Mouse (Mus musculus): ENCODE data around the gene 1700018B08Rik. TPM values are rescaled to one million over a fixed set of nuclear protein-coding genes. Genes with fewer than 3 reads are reported as not detected.

Gene 1700018B08Rik
- total RNA-seq (2014; fragmentation: Nextera tagmentation) (not detected in 2 replicates), total RNA-seq (2017) (not detected in 2 replicates)

DNA sequence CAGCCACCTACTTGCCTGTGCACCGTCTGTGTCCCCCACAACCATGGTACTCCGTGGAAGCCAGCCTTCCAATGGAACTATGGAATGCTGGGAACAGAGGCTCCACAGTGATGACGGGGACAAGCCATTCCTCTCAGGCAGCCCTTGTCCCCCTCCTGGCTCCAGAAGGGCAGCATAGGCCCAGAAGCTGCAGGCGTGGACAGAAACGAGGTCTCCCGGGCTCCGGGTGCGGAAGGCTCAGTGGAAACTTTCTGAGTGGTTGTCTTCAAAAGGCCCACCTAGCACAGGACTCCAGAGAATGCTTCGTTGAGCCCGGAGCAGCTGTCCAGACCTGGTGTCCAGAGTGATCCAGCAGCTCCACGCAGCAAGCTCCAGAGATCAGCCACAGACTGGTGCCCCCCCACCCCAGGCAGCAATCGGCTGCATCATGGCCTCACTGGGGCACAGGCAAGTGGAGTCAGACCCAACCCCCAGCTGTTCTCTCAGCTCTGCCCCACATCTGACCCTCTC, at the start of gene 1700018B08Rik:
TSS of gene 1700018B08Rik (minus strand) at position 45 of the 510 bp plus-strand sequence.
- no peak for ATAC-seq (replicated peaks; ENCODE audit: poor library complexity, severe bottlenecking)

- ATAC-seq (replicated peaks; ENCODE audit: poor library complexity, severe bottlenecking), result no peak
These were observed 49.2 kb upstream of the 1700018B08Rik start for GRCm38 (mm10) chr8:121593293-121593692.

- ATAC-seq (replicated peaks; ENCODE audit: poor library complexity, severe bottlenecking), result peak; percentile 55
These were observed 47.3 kb upstream of the 1700018B08Rik start for GRCm38 (mm10) chr8:121591178-121592066.

GRCm38 (mm10) chr8:121590203-121591177, 46.4 kb upstream of the 1700018B08Rik start, which contains the start of gene Map1lc3b:
Gene Map1lc3b, plus strand, starts transcription at chr8:121590361.
- peak; percentile 75 for ATAC-seq (replicated peaks; ENCODE audit: poor library complexity, severe bottlenecking)

- ATAC-seq (replicated peaks; ENCODE audit: poor library complexity, severe bottlenecking), result no peak
These were observed 45.1 kb upstream of the 1700018B08Rik start for GRCm38 (mm10) chr8:121589205-121589726.

DNA sequence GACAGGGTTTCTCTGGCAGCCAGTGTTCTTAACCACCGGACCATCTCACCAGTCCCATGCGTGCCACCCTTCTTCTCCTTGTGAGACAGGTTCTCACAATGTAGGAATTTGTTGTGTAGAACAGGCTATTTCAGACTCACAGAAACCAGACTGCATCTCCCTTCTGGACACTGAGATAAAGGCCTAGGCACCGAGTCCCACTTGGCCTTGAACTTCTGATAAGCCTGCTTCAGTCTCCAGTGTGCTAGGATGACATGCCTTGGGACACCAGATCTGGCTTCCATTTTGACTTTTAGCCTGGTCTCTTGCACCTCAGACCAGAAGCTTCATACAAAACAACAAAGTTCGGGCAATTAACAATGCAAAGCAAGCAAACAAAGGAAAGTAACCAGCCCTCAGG, 44.6 kb upstream of the 1700018B08Rik start:
- ATAC-seq (replicated peaks; ENCODE audit: poor library complexity, severe bottlenecking), result no peak

GRCm38 (mm10) chr8:121585159-121585825, 41.2 kb upstream of the 1700018B08Rik start:
- ATAC-seq (replicated peaks; ENCODE audit: poor library complexity, severe bottlenecking), result peak; percentile 87

DNA sequence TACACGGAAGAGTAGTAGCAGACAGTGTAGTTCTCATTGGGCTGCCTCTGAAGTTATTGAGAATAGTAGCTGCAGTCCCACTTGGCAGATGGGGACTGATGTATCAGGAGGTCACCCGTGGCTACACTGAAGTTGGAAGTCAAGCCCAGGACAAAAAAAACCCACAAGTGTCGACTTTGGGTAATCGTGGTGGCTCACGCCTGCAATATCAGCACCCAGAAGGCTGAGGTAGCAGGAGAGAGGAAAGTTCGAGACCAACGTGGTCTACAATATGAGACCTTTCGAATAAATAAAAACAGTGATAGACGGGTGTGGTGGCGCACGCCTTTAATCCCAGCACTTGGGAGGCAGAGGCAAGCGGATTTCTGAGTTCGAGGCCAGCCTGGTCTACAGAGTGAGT, 40.6 kb upstream of the 1700018B08Rik start:
- no peak for ATAC-seq (replicated peaks; ENCODE audit: poor library complexity, severe bottlenecking)

DNA sequence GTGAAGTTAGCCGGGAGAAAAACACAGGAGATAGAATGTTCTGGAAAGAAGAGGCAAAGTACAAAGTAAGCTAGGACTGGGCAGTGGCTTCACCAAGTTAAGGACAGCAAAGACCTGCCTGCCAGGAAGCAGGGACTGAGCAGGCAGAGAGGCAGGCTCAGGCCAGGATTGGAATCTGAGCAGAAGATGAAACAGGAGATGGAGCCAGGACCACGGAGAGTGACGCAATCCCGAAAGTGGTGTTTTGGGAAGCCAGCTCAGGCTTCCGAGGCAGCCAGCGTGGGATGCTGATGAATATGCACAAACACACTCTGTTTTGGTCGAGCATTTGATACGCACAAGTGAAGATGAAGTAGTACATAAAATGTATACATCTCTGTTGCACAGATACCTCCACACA, 39.5 kb upstream of the 1700018B08Rik start:
- ATAC-seq (replicated peaks; ENCODE audit: poor library complexity, severe bottlenecking), result no peak

DNA sequence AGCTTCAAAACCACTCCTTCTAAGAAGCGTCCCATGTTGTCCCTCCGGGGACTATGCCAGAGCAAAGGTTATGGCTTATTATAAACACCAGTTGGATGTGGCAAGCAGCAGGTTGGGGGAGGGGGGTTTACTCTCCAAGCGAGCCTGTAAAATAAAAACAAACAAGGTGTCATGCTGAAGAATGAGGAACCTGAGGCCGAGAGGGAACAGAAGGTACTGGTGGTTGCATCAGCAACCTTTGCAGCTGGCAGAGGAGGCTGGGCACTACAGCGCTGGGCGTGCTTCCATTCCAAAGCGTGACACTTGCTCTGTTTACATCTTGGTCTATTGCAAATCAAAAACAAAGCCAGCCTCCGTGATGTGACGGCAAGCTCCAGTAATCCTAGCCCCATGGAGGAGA, 36.3 kb upstream of the 1700018B08Rik start:
- ATAC-seq (replicated peaks; ENCODE audit: poor library complexity, severe bottlenecking), result peak; percentile 42

DNA sequence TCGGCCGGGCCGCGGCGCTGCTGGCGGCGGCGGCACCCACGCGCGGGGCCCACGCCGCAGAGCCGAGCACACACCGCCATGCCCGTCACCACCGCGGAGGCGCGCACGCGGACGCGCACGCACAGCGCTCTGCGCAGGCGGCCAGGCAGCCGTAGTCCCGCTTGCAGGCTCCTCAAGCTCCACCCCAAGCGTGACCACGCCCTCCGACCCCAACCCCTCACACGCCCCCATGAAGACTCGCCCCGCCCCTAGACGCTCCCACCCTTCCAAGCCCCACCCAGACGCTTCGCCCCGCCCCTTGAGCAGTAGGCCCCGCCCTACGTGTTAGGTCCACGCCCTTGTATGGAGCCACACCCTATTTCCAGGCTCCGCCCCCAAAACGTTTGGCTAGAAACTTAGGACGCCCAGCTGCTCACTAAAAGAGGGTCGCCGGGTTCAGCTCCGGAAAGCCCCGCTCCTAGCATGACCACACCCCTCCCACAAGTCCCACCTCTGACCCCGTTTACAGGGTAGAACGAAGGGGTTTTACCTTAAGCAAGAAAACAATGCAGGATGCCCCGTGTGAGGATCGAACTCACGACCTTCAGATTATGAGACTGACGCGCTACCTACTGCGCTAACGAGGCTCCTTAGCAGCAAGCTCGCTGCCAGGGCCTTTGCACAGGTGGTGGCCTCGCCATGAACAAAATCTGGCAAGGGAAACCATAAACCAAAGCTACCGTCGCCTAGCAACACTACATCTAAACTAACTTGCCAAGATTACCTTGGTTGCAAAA, 34.7 kb upstream of the 1700018B08Rik start, which contains the start of gene Fbxo31:
TSS of gene Fbxo31 (minus strand) at position 131 of the 776 bp plus-strand sequence.
- peak; percentile 72 for ATAC-seq (replicated peaks; ENCODE audit: poor library complexity, severe bottlenecking)

DNA sequence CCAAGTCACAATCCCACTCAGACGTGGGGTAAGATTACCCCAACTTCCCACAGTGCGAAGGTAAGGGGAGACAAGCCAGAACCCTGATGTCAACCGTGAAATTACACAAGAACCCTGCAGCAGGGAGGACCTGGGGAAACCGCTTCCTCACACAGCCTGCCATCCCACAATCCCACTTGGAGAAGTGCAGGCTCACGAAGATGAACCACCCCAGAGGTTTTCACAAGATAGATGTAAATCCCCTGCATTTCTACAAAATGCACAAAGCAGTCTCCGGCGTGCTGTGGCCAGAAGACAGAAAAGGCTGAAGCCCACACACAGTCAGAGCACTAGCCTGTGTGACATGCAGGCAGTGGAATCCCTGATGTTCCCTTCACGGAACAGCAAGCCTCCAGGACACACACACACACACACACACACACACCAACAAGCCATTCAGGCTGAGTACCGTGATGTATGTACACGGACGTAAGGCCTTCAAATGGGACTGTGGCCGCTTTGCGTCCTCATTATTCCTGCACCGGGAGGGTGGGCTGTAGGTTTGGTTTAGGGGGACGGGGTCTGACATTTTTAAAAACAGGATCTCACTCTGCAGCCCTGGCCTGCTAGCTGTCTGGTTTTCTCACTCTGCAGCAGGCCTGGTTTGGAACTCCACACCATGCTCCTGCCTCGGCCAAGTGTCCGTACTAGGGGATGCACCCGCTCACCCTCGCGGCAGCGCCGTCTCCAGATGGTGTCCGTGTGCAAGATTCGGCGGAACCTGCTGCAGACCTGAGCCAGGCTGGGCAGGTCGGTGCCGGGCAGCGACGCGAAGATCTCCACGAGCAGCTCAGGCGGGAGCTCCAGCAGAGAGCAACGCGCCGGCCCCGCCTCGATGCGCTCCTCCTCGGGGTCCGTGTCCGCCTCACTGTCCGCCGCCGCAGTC, 33.9 kb upstream of the 1700018B08Rik start:
- peak; percentile 30 for ATAC-seq (replicated peaks; ENCODE audit: poor library complexity, severe bottlenecking)

GRCm38 (mm10) chr8:121575661-121576060, 31.5 kb upstream of the 1700018B08Rik start:
- ATAC-seq (replicated peaks; ENCODE audit: poor library complexity, severe bottlenecking), result no peak

DNA sequence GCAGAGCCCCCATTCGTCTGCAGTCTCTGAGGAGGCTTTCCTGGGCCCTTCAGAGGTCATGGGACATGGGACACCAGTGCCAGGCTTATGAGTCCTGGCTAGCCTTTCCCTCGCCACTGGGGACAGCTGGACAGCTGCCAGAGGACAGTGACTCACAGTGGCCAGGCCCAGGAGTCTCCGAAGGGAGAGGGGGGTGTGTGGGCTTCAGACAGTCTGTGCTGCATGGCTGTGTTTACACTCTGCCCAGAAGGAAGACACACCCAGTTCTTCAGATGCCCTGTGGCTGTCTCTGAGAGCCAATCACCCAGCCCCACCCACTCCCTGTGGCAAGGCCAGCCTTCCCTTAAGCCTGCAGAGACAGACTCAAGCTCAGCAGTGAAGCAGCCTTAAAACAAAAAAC, 29.2 kb upstream of the 1700018B08Rik start:
- ATAC-seq (replicated peaks; ENCODE audit: poor library complexity, severe bottlenecking), result peak; percentile 25

GRCm38 (mm10) chr8:121572121-121572520, 28.0 kb upstream of the 1700018B08Rik start:
- ATAC-seq (replicated peaks; ENCODE audit: poor library complexity, severe bottlenecking), result no peak

- ATAC-seq (replicated peaks; ENCODE audit: poor library complexity, severe bottlenecking), result peak; percentile 3; the same call in 1 of the 2 replicates
These were observed 26.7 kb upstream of the 1700018B08Rik start for GRCm38 (mm10) chr8:121570801-121571200.

- peak; percentile 91 for ATAC-seq (replicated peaks; ENCODE audit: poor library complexity, severe bottlenecking)
These were observed 26.2 kb upstream of the 1700018B08Rik start for GRCm38 (mm10) chr8:121570335-121570734.

DNA sequence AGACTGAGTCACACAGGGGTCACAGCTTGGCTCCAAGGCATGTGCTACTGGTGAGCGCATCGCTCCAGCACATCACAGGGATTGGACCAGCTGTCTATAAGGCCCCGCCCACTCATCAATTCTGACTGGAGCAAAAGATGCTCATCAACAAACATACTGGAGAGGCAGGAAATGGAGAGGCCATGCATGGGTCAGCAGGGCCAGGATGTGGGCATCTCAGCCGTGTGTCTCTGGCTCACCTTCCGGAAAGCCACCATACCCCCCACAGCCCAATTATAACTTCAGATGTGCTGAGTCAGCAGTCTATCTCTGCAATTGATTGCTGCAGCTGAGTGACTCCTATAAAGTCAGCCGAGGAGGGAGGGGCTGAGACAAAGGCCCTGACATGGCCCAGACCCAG, 24.2 kb upstream of the 1700018B08Rik start:
- ATAC-seq (replicated peaks; ENCODE audit: poor library complexity, severe bottlenecking), result no peak

Measured in granulocyte monocyte progenitor cell, adult 5-6 weeks (primary cell).